8 mouse cellular contexts compared by ENCODE assay signal in the genomic region with DNA sequence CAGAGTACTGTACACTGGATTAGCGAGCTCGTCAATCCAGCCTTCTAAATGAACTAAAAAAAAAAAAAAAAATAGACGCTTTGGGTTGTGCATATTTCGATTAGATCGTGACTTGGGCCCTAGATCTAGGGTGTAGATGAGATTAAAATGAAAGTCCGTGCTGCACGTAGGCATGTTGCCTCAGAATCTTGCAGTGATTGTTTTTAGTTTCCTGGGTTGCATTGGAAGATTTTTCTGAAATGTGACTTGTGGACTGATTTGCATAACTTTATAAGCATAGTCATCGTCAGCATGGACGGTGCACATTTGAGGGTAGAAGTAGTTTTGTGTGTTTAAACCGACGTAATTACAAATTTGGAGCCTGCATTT. TPM values are rescaled to one million over a fixed set of nuclear protein-coding genes. Genes with fewer than 3 reads are reported as not detected.
DNase-seq lines count a peak whose midpoint lies in the region; ATAC-seq and TF ChIP-seq lines count a peak whose summit lies in the region.

No protein-coding gene starts in this region.

- DNase-seq in heart, postnatal 25 days (ENCODE audit: low spot score), result no peak
- DNase-seq in G1E (ENCODE audit: low spot score), result no peak
- no peak for DNase-seq in forebrain, postnatal 0 days
- no peak for DNase-seq in midbrain, embryonic 11.5 days (ENCODE audit: low spot score, missing footprints)
- no peak for DNase-seq in retina, postnatal 1 day
- DNase-seq in thymus, postnatal 10 days (ENCODE audit: low spot score in 2 of 2), result no peak
- DNase-seq in adrenal gland, adult (ENCODE audit: inconsistent age in 2 of 2, low spot score in 1 of 2), result no peak

- H3K27me3 ChIP-seq in heart, embryonic 16.5 days (ENCODE audit: control insufficient read depth, insufficient read depth, low read length), result no peaks in the 10 kb centered on the region
- H3K27me3 ChIP-seq in G1E (ENCODE audit: insufficient read depth, low read length), result no peaks in the 10 kb centered on the region
- H3K27me3 ChIP-seq in forebrain, postnatal 0 days (ENCODE audit: insufficient read depth, low read length), result no peaks in the 10 kb centered on the region
- no peaks in the 10 kb centered on the region for H3K27me3 ChIP-seq in midbrain, embryonic 11.5 days (ENCODE audit: control insufficient read depth, insufficient read depth, low read length)

- no peak for TF ChIP-seq CTCF in G1E (IDR thresholded peaks at IDR 0.05; ENCODE audit: low read depth, low read length)
- no peak for TF ChIP-seq CTCF in forebrain, postnatal 0 days (IDR thresholded peaks at IDR 0.05; ENCODE audit: low read depth)

- ATAC-seq in heart, embryonic 16.5 days (replicated peaks; ENCODE audit: extremely low read depth, insufficient read depth, low FRiP score), result no peak
- no peak for ATAC-seq in G1E (ENCODE audit: extremely low read depth, insufficient number of reproducible peaks, low FRiP score, poor library complexity, severe bottlenecking)
- no peak for ATAC-seq in forebrain, postnatal 0 days
- no peak for ATAC-seq in midbrain, embryonic 11.5 days (ENCODE audit: low FRiP score)

- H3K4me3 ChIP-seq in heart, embryonic 16.5 days (ENCODE audit: low read length), result peak overlapping the region; percentile 92
- peak overlapping the region; percentile 89 for H3K4me3 ChIP-seq in G1E (ENCODE audit: low read depth, low read length)
- H3K4me3 ChIP-seq in forebrain, postnatal 0 days (ENCODE audit: low read depth, low read length), result peak overlapping the region; percentile 98
- H3K4me3 ChIP-seq in midbrain, embryonic 11.5 days (ENCODE audit: low read depth, low read length), result peak overlapping the region; percentile 97

- no peaks in the 10 kb centered on the region for H3K36me3 ChIP-seq in heart, embryonic 16.5 days (ENCODE audit: control insufficient read depth, insufficient read depth)
- H3K36me3 ChIP-seq in G1E (replicated peaks), result peaks cover 12% of the 10 kb centered on the region
- H3K36me3 ChIP-seq in forebrain, postnatal 0 days (ENCODE audit: insufficient read depth), result no peaks in the 10 kb centered on the region
- H3K36me3 ChIP-seq in midbrain, embryonic 11.5 days (ENCODE audit: control insufficient read depth, insufficient read depth, low read length), result no peaks in the 10 kb centered on the region

- peaks cover 20% of the 10 kb centered on the region for H3K4me1 ChIP-seq in heart, embryonic 16.5 days (ENCODE audit: control insufficient read depth, insufficient read depth, low read length)
- peaks cover 35% of the 10 kb centered on the region for H3K4me1 ChIP-seq in G1E (ENCODE audit: insufficient read depth, low read depth, low read length)
- peaks cover 10% of the 10 kb centered on the region for H3K4me1 ChIP-seq in forebrain, postnatal 0 days (ENCODE audit: insufficient read depth)
- H3K4me1 ChIP-seq in midbrain, embryonic 11.5 days (ENCODE audit: control insufficient read depth, insufficient read depth, low read length), result peaks cover 23% of the 10 kb centered on the region

- H3K4me2 ChIP-seq in heart, embryonic 16.5 days (ENCODE audit: low read depth, low read length), result peak overlapping the region; percentile 89
- peak overlapping the region; percentile 84 for H3K4me2 ChIP-seq in forebrain, postnatal 0 days (ENCODE audit: low read depth)
- H3K4me2 ChIP-seq in midbrain, embryonic 11.5 days, result peak overlapping the region; percentile 71

- peak overlapping the region; percentile 93 for H3K9ac ChIP-seq in heart, embryonic 16.5 days (ENCODE audit: low read length)
- peak overlapping the region; percentile 97 for H3K9ac ChIP-seq in forebrain, postnatal 0 days
- peak overlapping the region; percentile 97 for H3K9ac ChIP-seq in midbrain, embryonic 11.5 days (ENCODE audit: low read length)

- 1% methylated on average over 11 of the region's 11 CpGs for WGBS in heart, embryonic 16.5 days
- WGBS in forebrain, postnatal 0 days, result under 1% methylated on average over 11 of the region's 11 CpGs
- under 1% methylated on average over 11 of the region's 11 CpGs for WGBS in midbrain, embryonic 11.5 days

- intact Hi-C loops in heart, postnatal 25 days (cut with DNase I), result loop anchor here (2.0 to 10.0 kb wide), 3 partner anchors 146 to 316 kb away; no protein-coding TSS in a partner anchor

- H3K27ac ChIP-seq in heart, embryonic 16.5 days (ENCODE audit: low read length), result no peak overlapping the region; the same call in 1 of the 2 replicates
- H3K27ac ChIP-seq in forebrain, postnatal 0 days (ENCODE audit: low read depth, low read length), result peak overlapping the region; percentile 99
- no peak overlapping the region; the same call in 1 of the 2 replicates for H3K27ac ChIP-seq in midbrain, embryonic 11.5 days (ENCODE audit: low read depth, low read length)

- no peaks in the 10 kb centered on the region for H3K9me3 ChIP-seq in heart, embryonic 16.5 days (replicated peaks; ENCODE audit: control insufficient read depth, low read length)
- no peaks in the 10 kb centered on the region for H3K9me3 ChIP-seq in G1E (replicated peaks)
- no peaks in the 10 kb centered on the region for H3K9me3 ChIP-seq in forebrain, postnatal 0 days (ENCODE audit: low read length)
- H3K9me3 ChIP-seq in midbrain, embryonic 11.5 days (ENCODE audit: control insufficient read depth, low read length), result no peaks in the 10 kb centered on the region

RNA-seq across cellular contexts. Expression of a gene that starts 1.5 kb away (rescaled TPM):
- 4.7 and 5.1 TPM in 2 replicates for polyA plus RNA-seq in heart, embryonic 16.5 days (2015; fragmentation: Nextera tagmentation; extraction: Ambion mirVana)
- 10 to 100 TPM; 56.9 to 65.6 TPM for total RNA-seq in heart, postnatal 25 days (2021)
- total RNA-seq in G1E (2014; fragmentation: Nextera tagmentation), result 133 and 134 TPM in 2 replicates
- total RNA-seq in G1E (2017), result 96.8 and 105 TPM in 2 replicates
- polyA plus RNA-seq in G1E (2012), result 31.4 and 43.7 TPM in 2 replicates
- 105 and 122 TPM in 2 replicates for total RNA-seq in forebrain, postnatal 0 days (2014; rRNA removed)
- polyA plus RNA-seq in forebrain, postnatal 0 days (2015; fragmentation: Nextera tagmentation; extraction: Ambion mirVana), result 10.0 and 12.3 TPM in 2 replicates
- polyA plus RNA-seq in midbrain, embryonic 11.5 days (2014; fragmentation: Nextera tagmentation; extraction: Ambion mirVana), result 9.1 and 9.4 TPM in 2 replicates

RNA-seq across cellular contexts. Expression of a gene that starts 19.2 kb away (rescaled TPM):
- 62.1 and 64.7 TPM in 2 replicates for polyA plus RNA-seq in heart, embryonic 16.5 days (2015; fragmentation: Nextera tagmentation; extraction: Ambion mirVana)
- 10 to 100 TPM; 78.6 to 79.4 TPM for total RNA-seq in heart, postnatal 25 days (2021)
- total RNA-seq in G1E (2014; fragmentation: Nextera tagmentation) (102 and 117 TPM in 2 replicates), G1E (2017) (53.5 and 69.8 TPM in 2 replicates)
- 1.4 and 2.3 TPM in 2 replicates for polyA plus RNA-seq in G1E (2012)
- total RNA-seq in forebrain, postnatal 0 days (2014; rRNA removed), result 135 and 173 TPM in 2 replicates
- polyA plus RNA-seq in forebrain, postnatal 0 days (2015; fragmentation: Nextera tagmentation; extraction: Ambion mirVana), result 119 and 121 TPM in 2 replicates
- 110 and 114 TPM in 2 replicates for polyA plus RNA-seq in midbrain, embryonic 11.5 days (2014; fragmentation: Nextera tagmentation; extraction: Ambion mirVana)

Comparison
In these comparisons a context has a peak if more than half of its experiments do, and no peak if none do; other contexts are left out.
1. RNA of a gene that starts 19.2 kb away (polyA plus RNA-seq): 119 to 121 TPM in forebrain, postnatal 0 days, 110 to 114 TPM in midbrain, embryonic 11.5 days and 62.1 to 64.7 TPM in heart, embryonic 16.5 days; 1.4 to 2.3 TPM in G1E; every median in the first group is over 10 times any median in the second.
2. Peak in every context shown above with its lines, with median percentiles within 50 percentile points of each other: H3K4me2 ChIP-seq, H3K4me3 ChIP-seq and H3K9ac ChIP-seq.